Mouse (Mus musculus) limb, embryonic 11.5 days (tissue): ENCODE results near the gene Olfr983. TPM values are rescaled to one million over a fixed set of nuclear protein-coding genes. Genes with fewer than 3 reads are reported as not detected.

ENCODE experiments used
- ATAC-seq: fragments of 200-750 bp; cut with Nextera tagmentation; 2 replicates; pipeline ENCODE4 v1.8.0; 2017; ENCODE audit warnings: low read depth; ENCODE audit not compliant: insufficient number of reproducible peaks, low FRiP score, low TSS enrichment
- DNase-seq: peaks from one replicate; pipeline ENCODE4 v3.0.0-alpha.2; 2015; ENCODE audit warnings: low spot score
- H3K27ac ChIP-seq: fragments of 300-500 bp; sonication (generic); replicated peaks from 2 replicates; pipeline ENCODE4 v1.5.1; 2014; ENCODE audit warnings: low read depth, mild to moderate bottlenecking, low read length
- H3K27me3 ChIP-seq: fragments of 300-500 bp; sonication (generic); 2 replicates; pipeline ENCODE4 v1.6.1; 2014; ENCODE audit warnings: mild to moderate bottlenecking, low read length, mixed read lengths; ENCODE audit not compliant: control insufficient read depth, insufficient read depth
- H3K36me3 ChIP-seq: fragments of 300-500 bp; sonication (generic); 2 replicates; pipeline ENCODE4 v1.6.1; 2014; ENCODE audit warnings: mild to moderate bottlenecking, low read length, moderate library complexity, mixed read lengths; ENCODE audit not compliant: control insufficient read depth, insufficient read depth
- H3K4me1 ChIP-seq: fragments of 300-500 bp; sonication (generic); 2 replicates; pipeline ENCODE4 v1.6.1; 2014; ENCODE audit warnings: low read length, mixed read lengths; ENCODE audit not compliant: control insufficient read depth, insufficient read depth
- H3K4me2 ChIP-seq: fragments of 300-500 bp; sonication (generic); 2 replicates; pipeline ENCODE4 v1.6.1; 2014; ENCODE audit warnings: low read depth, mild to moderate bottlenecking, moderate library complexity; ENCODE audit not compliant: severe bottlenecking
- H3K4me3 ChIP-seq: fragments of 300-500 bp; sonication (generic); 2 replicates; pipeline ENCODE4 v1.5.1; 2014; ENCODE audit warnings: low read depth, low read length
- H3K9ac ChIP-seq: fragments of 300-500 bp; sonication (generic); 2 replicates; pipeline ENCODE4 v1.6.1; 2014; ENCODE audit warnings: mild to moderate bottlenecking, low read length
- H3K9me3 ChIP-seq: fragments of 300-500 bp; sonication (generic); 2 replicates; pipeline ENCODE4 v1.6.1; 2016; ENCODE audit warnings: low read length; ENCODE audit not compliant: control insufficient read depth
- WGBS: fragments of 180-500 bp; shearing (Covaris S2); extraction: QIAGEN DNeasy Blood & Tissue Kit; methylation state at CpG from one replicate; pipeline ENCODE4 v1.1.7; 2014; 5-methylcytosine and 5-hydroxymethylcytosine counted together
- polyA plus RNA-seq: library from polyadenylated mRNA; unstranded; fragments of >200 nt; fragmentation: Nextera tagmentation; extraction: Ambion mirVana; gene quantifications from 2 replicates; pipeline ENCODE4 v1.2.1, GENCODE M21; 2014

Olfr983 gene
- polyA plus RNA-seq, 1 experiment from 2014 or later = not detected

- no peaks in the 10 kb centered on the region for H3K27me3 ChIP-seq
- H3K4me3 ChIP-seq = no peak within 1 kb of the TSS
- H3K4me2 ChIP-seq = no peak within 1 kb of the TSS
- H3K9me3 ChIP-seq = no peaks in the 10 kb centered on the region
- 89% methylated on average over 2 of the region's 2 CpGs for WGBS
- DNase-seq (no peak), ATAC-seq (no peak)
- H3K9ac ChIP-seq = no peak within 1 kb of the TSS
- no peak within 1 kb of the TSS for H3K27ac ChIP-seq
- H3K36me3 ChIP-seq = no peaks in the 10 kb centered on the region
- H3K4me1 ChIP-seq = no peaks in the 10 kb centered on the region
Measured at GRCm38 (mm10) chr9:40114106-40114505, 20.7 kb upstream of the Olfr983 start, which contains the start of gene Olfr984. Olfr984 (minus strand) TSS chr9:40114206.

GRCm38 (mm10) chr9:40094769-40095168, 1.4 kb upstream of the Olfr983 start:
- DNase-seq (no peak), ATAC-seq (no peak)
- Histone ChIP-seq H3K4me1 (no peaks in the 10 kb centered on the region), H3K9me3 (no peaks in the 10 kb centered on the region), H3K9ac (no peak overlapping the region), H3K27ac (no peak overlapping the region), H3K4me3 (no peak overlapping the region), H3K36me3 (no peaks in the 10 kb centered on the region), H3K27me3 (no peaks in the 10 kb centered on the region), H3K4me2 (no peak overlapping the region)
- 62% methylated on average over 3 of the region's 3 CpGs for WGBS

GRCm38 (mm10) chr9:40073529-40073928, 19.9 kb downstream of the Olfr983 start, which contains the start of gene Olfr982:
Olfr982 (plus strand) TSS chr9:40073829.
- H3K9ac ChIP-seq = no peak within 1 kb of the TSS
- no peak within 1 kb of the TSS for H3K4me2 ChIP-seq
- no peak within 1 kb of the TSS for H3K27ac ChIP-seq
- H3K4me1 ChIP-seq = no peaks in the 10 kb centered on the region
- no peak within 1 kb of the TSS for H3K4me3 ChIP-seq
- no peaks in the 10 kb centered on the region for H3K36me3 ChIP-seq
- no peaks in the 10 kb centered on the region for H3K9me3 ChIP-seq
- 88% methylated on average over 2 of the region's 2 CpGs for WGBS
- no peak for DNase-seq
- ATAC-seq = no peak
- H3K27me3 ChIP-seq = no peaks in the 10 kb centered on the region

DNA sequence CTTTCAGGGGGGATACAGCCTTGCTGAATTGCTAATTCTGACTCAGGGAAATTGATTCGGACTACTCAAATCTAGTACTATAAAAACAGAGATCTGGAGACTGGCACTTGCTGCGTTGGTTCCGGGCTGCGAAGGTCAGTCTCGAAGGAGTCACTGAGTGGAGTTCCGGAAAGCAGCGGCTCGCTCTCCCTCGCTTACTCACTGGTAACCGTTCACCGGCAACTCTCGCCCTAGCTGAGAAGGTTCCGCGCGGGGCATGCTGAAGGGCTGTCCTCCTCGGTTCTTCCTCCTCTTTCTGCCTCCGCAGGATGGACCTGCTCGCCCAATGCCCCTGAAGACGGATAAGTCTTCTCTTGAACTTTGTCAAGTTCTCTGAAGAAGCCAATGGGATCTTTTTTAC, 43.3 kb downstream of the Olfr983 start:
- no peak for DNase-seq
- no peaks in the 10 kb centered on the region for H3K4me1 ChIP-seq
- H3K36me3 ChIP-seq = no peaks in the 10 kb centered on the region
- H3K27me3 ChIP-seq = no peaks in the 10 kb centered on the region
- 87% methylated on average over 19 of the region's 19 CpGs for WGBS
- no peaks in the 10 kb centered on the region for H3K9me3 ChIP-seq
- no peak overlapping the region for H3K4me3 ChIP-seq
- ATAC-seq = no peak
- H3K9ac ChIP-seq = no peak overlapping the region
- no peak overlapping the region for H3K4me2 ChIP-seq
- H3K27ac ChIP-seq = no peak overlapping the region

Other genes starting within 250 kb of the Olfr983 start
- not detected in 2 replicates for gene Olfr972, start 227.2 kb downstream of the Olfr983 start, polyA plus RNA-seq
- gene Olfr229, start 186.3 kb downstream of the Olfr983 start, polyA plus RNA-seq = not detected in 2 replicates
- gene Olfr974, start 156.1 kb downstream of the Olfr983 start, polyA plus RNA-seq = not detected in 2 replicates
- 0.09 TPM in 1 of 2 replicates, not detected in the other for gene Olfr975, start 141.5 kb downstream of the Olfr983 start, polyA plus RNA-seq
- gene Olfr976, start 132.5 kb downstream of the Olfr983 start, polyA plus RNA-seq = not detected in 2 replicates
- not detected in 2 replicates for gene Olfr978, start 101.5 kb downstream of the Olfr983 start, polyA plus RNA-seq
- gene Olfr979, start 90.1 kb downstream of the Olfr983 start, polyA plus RNA-seq = not detected in 2 replicates
- not detected in 2 replicates for gene Olfr980, start 84.0 kb downstream of the Olfr983 start, polyA plus RNA-seq
- not detected in 2 replicates for gene Olfr981, start 72.1 kb downstream of the Olfr983 start, polyA plus RNA-seq
- gene Olfr982, start 19.8 kb downstream of the Olfr983 start, polyA plus RNA-seq = not detected in 2 replicates
- gene Olfr984, start 20.6 kb upstream of the Olfr983 start, polyA plus RNA-seq = not detected in 2 replicates
- not detected in 2 replicates for gene Olfr985, start 36.6 kb upstream of the Olfr983 start, polyA plus RNA-seq
- gene Tmem225, start 54.5 kb upstream of the Olfr983 start, polyA plus RNA-seq = not detected in 2 replicates
- gene Olfr986, start 87.3 kb upstream of the Olfr983 start, polyA plus RNA-seq = not detected in 2 replicates
- gene Zfp202, start 98.7 kb upstream of the Olfr983 start, polyA plus RNA-seq = 6.2 and 7.9 TPM in 2 replicates
- 0.15 and 0.35 TPM in 2 replicates for gene Scn3b, start 175.6 kb upstream of the Olfr983 start, polyA plus RNA-seq